Mouse (Mus musculus) mesoderm, embryonic 11.5 days (tissue): ENCODE results near the gene B9d1.

Experiments used
- DNase-seq: peaks from one replicate; pipeline ENCODE4 v3.0.0-alpha.2; 2012; ENCODE audit warnings: low read depth, low spot score

B9d1 gene

GRCm38 (mm10) chr11:61504713-61505257, at the start of gene B9d1:
Gene B9d1 (plus strand): TSS chr11:61505144.
- peak; percentile 98 for DNase-seq

GRCm38 (mm10) chr11:61464071-61464470, 40.9 kb upstream of the B9d1 start:
- DNase-seq, result no peak

GRCm38 (mm10) chr11:61465422-61465821, 39.5 kb upstream of the B9d1 start:
- DNase-seq, result no peak

- DNase-seq, result no peak
These were observed 36.4 kb upstream of the B9d1 start for GRCm38 (mm10) chr11:61468534-61468933.

GRCm38 (mm10) chr11:61469317-61469917, 35.5 kb upstream of the B9d1 start:
- DNase-seq, result no peak

- no peak for DNase-seq
These were observed 34.1 kb upstream of the B9d1 start for GRCm38 (mm10) chr11:61470880-61471279.

- DNase-seq, result no peak
These were observed 31.3 kb upstream of the B9d1 start for GRCm38 (mm10) chr11:61473630-61474029.

GRCm38 (mm10) chr11:61476786-61477382, 28.1 kb upstream of the B9d1 start:
- DNase-seq, result no peak

- no peak for DNase-seq
These were observed 27.1 kb upstream of the B9d1 start for GRCm38 (mm10) chr11:61477566-61478508.

- DNase-seq, result no peak
These were observed 26.2 kb upstream of the B9d1 start for GRCm38 (mm10) chr11:61478788-61479187.

- no peak for DNase-seq
These were observed 23.5 kb upstream of the B9d1 start for GRCm38 (mm10) chr11:61481239-61482090.

- no peak for DNase-seq
These were observed 21.6 kb upstream of the B9d1 start for GRCm38 (mm10) chr11:61483226-61483845.

- no peak for DNase-seq
These were observed 20.7 kb upstream of the B9d1 start for GRCm38 (mm10) chr11:61484256-61484612.

GRCm38 (mm10) chr11:61484613-61485540, 20.1 kb upstream of the B9d1 start, which contains the start of gene Mfap4:
Gene Mfap4 (plus strand): TSS chr11:61485431.
- DNase-seq, result peak; percentile 89

- no peak for DNase-seq
These were observed 19.1 kb upstream of the B9d1 start for GRCm38 (mm10) chr11:61485541-61486457.

- no peak for DNase-seq
These were observed 18.3 kb upstream of the B9d1 start for GRCm38 (mm10) chr11:61486458-61487219.

GRCm38 (mm10) chr11:61487401-61487800, 17.5 kb upstream of the B9d1 start:
- DNase-seq, result no peak

GRCm38 (mm10) chr11:61487936-61488335, 17.0 kb upstream of the B9d1 start:
- no peak for DNase-seq
